Mouse (Mus musculus): ENCODE measurements around the gene Zbed6. TPM values are rescaled to one million over a fixed set of nuclear protein-coding genes. Genes with fewer than 3 reads are reported as not detected.

Gene Zbed6
- total and polyA plus RNA-seq, 2 experiments from 2014 or later, result 0.15 to 6.0 TPM

DNA sequence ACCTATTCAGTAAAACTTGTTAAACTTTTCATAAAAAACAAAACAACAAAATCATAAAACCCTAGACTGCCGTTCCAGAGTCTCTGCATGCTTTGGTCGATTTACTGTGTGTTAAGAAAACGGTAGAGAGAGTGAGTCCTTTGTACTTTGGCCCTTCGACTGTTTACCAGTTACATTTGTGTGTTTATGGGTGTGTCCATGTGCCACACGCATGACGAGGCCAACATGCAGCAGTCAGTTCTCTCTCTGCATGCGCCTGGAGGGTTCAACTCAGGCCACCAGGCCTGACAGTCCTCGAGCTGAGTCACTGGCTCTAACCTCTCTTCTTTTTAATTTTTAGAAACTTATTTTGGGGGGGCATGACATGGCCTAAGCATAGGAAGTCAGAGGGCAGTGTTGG is 42.4 kb downstream of the Zbed6 start:
- ATAC-seq, result no peak
- no peak overlapping the region for H3K4me3 ChIP-seq (ENCODE audit: low read length)

DNA sequence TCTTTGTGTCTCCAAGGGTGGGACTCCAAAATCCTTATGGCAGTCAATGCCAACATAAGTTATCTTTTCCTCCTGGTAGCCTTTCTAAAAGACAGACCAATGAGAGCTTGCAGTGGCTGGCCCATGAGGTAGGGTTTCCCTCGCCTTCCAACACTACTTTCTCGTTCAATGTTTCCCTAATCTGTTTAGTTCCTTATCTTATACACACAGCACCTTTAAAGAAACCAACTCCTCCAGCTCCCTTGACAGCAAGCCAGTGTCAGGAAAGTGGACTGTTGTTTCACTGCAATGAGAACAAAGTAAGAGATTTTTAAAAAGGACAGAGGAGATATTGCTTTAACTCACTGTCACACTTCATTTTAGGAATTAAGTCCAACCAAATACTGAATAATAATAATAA is 42.8 kb downstream of the Zbed6 start:
- WGBS, result 70% methylated on average over 2 of the region's 2 CpGs
- no peak overlapping the region for H3K4me3 ChIP-seq (ENCODE audit: low read length)
- DNase-seq (ENCODE audit: low spot score), result no peak
- no peaks in the 10 kb centered on the region for H3K27me3 ChIP-seq (ENCODE audit: insufficient read depth, low read length)
- H3K27ac ChIP-seq, result no peak overlapping the region
- no peak for ATAC-seq
- H3K9ac ChIP-seq (replicated peaks; ENCODE audit: low read length), result no peak overlapping the region
- no peaks in the 10 kb centered on the region for H3K4me1 ChIP-seq (ENCODE audit: insufficient read depth, low read length)
- H3K36me3 ChIP-seq (ENCODE audit: insufficient read depth, low read length), result peaks cover 15% of the 10 kb centered on the region
- H3K9me3 ChIP-seq (ENCODE audit: low read length), result no peaks in the 10 kb centered on the region
- H3K4me2 ChIP-seq (ENCODE audit: low read depth, low read length), result no peak overlapping the region
- TF ChIP-seq CTCF (IDR thresholded peaks at IDR 0.05; ENCODE audit: low read depth), result no peak

More for the DNA sequence above, 42.4 kb downstream of the Zbed6 start:
- DNase-seq (ENCODE audit: low spot score), result no peak
- Histone ChIP-seq H3K27ac (no peak overlapping the region), H3K4me1 (ENCODE audit: insufficient read depth, low read length) (no peaks in the 10 kb centered on the region), H3K36me3 (ENCODE audit: insufficient read depth, low read length) (peaks cover 19% of the 10 kb centered on the region), H3K9ac (replicated peaks; ENCODE audit: low read length) (no peak overlapping the region), H3K4me2 (ENCODE audit: low read depth, low read length) (no peak overlapping the region), H3K9me3 (ENCODE audit: low read length) (no peaks in the 10 kb centered on the region), H3K27me3 (ENCODE audit: insufficient read depth, low read length) (no peaks in the 10 kb centered on the region)
- 85% methylated on average over 8 of the region's 8 CpGs for WGBS
- TF ChIP-seq CTCF (IDR thresholded peaks at IDR 0.05; ENCODE audit: low read depth), result no peak

DNA sequence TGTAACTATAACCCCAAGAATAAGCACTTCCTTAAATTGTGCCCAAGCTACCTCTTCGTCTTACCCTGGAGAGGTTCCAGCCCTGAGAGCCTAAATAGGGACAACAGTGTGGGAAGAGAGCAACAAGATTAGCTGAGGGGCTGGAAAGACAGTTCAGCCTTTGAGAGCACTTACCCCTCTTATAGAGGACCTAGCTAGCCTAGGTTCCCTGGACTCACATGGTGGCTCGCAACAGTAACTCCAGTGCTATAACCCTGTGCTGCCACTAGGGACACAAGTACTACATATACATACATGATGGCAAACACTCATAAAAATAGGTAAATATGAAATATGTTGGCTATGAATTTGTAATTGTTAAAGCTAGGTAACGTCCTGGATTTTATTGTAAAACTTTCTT is 46.9 kb downstream of the Zbed6 start:
- Histone ChIP-seq H3K4me1 (ENCODE audit: insufficient read depth, low read length) (no peaks in the 10 kb centered on the region), H3K36me3 (ENCODE audit: insufficient read depth, low read length) (no peaks in the 10 kb centered on the region; the same call in 1 of the 2 replicates), H3K4me3 (ENCODE audit: low read length) (no peak overlapping the region), H3K9me3 (ENCODE audit: low read length) (no peaks in the 10 kb centered on the region), H3K4me2 (ENCODE audit: low read depth, low read length) (no peak overlapping the region), H3K9ac (replicated peaks; ENCODE audit: low read length) (no peak overlapping the region), H3K27me3 (ENCODE audit: insufficient read depth, low read length) (no peaks in the 10 kb centered on the region), H3K27ac (no peak overlapping the region)
- no peak for DNase-seq (ENCODE audit: low spot score)
- ATAC-seq, result no peak
- peak; percentile 51 for TF ChIP-seq CTCF (IDR thresholded peaks at IDR 0.05; ENCODE audit: low read depth)
- WGBS, result 83% methylated on average over 3 of the region's 3 CpGs

DNA sequence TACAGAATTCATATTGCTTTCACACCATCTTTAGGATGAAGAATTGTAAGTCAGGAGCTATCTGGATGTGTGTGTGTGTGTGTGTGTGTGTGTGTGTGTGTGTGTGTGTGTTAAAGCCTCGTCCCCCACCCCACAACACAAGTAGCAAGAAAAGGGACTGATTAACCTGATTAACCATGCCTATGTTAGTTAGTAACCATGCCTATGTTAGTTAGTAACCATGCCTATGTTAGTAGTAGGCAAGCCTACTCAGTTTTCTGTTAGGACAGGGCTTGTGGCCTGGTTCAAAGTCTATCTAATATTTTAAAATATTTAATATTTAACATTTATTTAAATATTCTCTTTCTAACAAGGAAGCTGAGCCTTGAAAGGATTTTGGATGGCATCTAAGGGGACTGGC is 49.2 kb downstream of the Zbed6 start:
- no peak for DNase-seq (ENCODE audit: low spot score)
- no peaks in the 10 kb centered on the region for H3K4me1 ChIP-seq (ENCODE audit: insufficient read depth, low read length)

DNA sequence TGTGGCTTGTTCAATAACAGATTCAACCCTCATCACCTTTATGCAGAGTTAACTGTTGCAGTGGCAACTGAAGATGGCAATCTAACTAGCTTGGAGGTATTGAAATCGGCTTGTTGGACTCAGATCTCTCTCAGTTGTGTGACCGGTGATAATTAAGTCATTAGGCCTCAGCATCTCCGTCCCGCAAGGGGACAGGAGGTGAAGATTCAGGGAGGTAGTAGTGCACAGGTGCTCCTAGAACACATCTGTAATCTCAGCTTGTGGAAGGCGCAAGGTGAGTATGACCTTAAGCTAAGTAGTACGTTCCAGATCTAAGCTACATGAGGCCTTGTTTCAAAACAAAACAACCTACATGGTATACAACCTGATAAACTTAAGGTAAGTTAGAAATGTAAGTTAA is 50.1 kb downstream of the Zbed6 start:
- H3K36me3 ChIP-seq (ENCODE audit: insufficient read depth, low read length), result peaks cover 16% of the 10 kb centered on the region; the same call in 1 of the 2 replicates
- peak overlapping the region; percentile 95; the same call in 1 of the 2 replicates for H3K4me3 ChIP-seq (ENCODE audit: low read length)
- H3K9ac ChIP-seq (replicated peaks; ENCODE audit: low read length), result no peak overlapping the region
- no peaks in the 10 kb centered on the region for H3K27me3 ChIP-seq (ENCODE audit: insufficient read depth, low read length)
- 57% methylated on average over 6 of the region's 6 CpGs for WGBS
- no peak for TF ChIP-seq CTCF (IDR thresholded peaks at IDR 0.05; ENCODE audit: low read depth)
- H3K4me2 ChIP-seq (ENCODE audit: low read depth, low read length), result no peak overlapping the region
- H3K27ac ChIP-seq, result no peak overlapping the region
- H3K4me1 ChIP-seq (ENCODE audit: insufficient read depth, low read length), result no peaks in the 10 kb centered on the region
- H3K9me3 ChIP-seq (ENCODE audit: low read length), result no peaks in the 10 kb centered on the region
- ATAC-seq, result 0 out of 2 replicates have a peak, but pooled peaks have one; percentile 18
- DNase-seq (ENCODE audit: low spot score), result no peak

More for the DNA sequence above, 49.2 kb downstream of the Zbed6 start:
- H3K4me2 ChIP-seq (ENCODE audit: low read depth, low read length), result no peak overlapping the region
- ATAC-seq, result no peak
- no peak overlapping the region for H3K4me3 ChIP-seq (ENCODE audit: low read length)
- no peak overlapping the region for H3K27ac ChIP-seq
- H3K36me3 ChIP-seq (ENCODE audit: insufficient read depth, low read length), result peaks cover 11% of the 10 kb centered on the region; the same call in 1 of the 2 replicates
- WGBS, result 83% methylated on average over 1 of the region's 1 CpGs
- no peaks in the 10 kb centered on the region for H3K9me3 ChIP-seq (ENCODE audit: low read length)
- no peak overlapping the region for H3K9ac ChIP-seq (replicated peaks; ENCODE audit: low read length)
- no peaks in the 10 kb centered on the region for H3K27me3 ChIP-seq (ENCODE audit: insufficient read depth, low read length)
- no peak for TF ChIP-seq CTCF (IDR thresholded peaks at IDR 0.05; ENCODE audit: low read depth)

DNA sequence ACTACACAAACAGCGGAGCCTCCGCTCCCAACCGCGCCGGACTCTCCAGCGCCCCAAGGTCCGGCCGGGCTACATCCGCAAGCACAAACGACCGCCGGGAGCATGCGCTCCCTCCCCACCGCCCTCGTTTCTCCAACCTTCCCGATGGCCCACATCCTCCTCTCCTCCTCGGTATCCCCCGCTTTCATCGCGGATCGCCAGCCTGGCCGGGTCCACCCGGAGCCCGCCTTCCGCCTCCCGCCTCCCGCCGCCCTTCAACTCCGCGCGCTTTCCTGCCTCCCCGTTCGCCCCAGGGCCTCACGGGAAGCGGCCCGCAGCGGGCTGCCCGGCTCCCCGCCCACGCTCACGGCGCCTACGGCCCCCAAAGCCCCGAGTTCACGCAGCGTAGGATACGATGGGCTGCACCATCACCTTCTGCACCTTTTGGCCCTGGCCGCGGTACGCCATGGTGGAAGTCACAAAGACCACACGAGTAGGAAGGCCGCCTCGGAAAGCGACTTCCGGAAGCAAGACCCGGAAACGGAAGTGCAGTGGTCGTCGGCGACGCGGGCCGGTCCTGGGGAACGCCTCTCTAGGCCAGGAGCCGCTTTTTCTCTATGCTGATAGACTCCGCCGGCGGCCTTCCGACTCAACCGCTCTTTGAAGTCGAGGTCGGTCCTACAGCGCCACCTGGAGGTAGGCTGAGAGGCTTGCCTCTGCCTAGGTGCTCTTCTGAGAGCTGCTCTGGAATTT is 50.7 kb downstream of the Zbed6 start, which contains the start of gene Snrpe:
Snrpe (minus strand) TSS at position 521 of the 732 bp plus-strand sequence.
- Histone ChIP-seq H3K4me3 (ENCODE audit: low read length) (peak within 1 kb of the TSS; percentile 95), H3K9me3 (ENCODE audit: low read length) (no peaks in the 10 kb centered on the region), H3K9ac (replicated peaks; ENCODE audit: low read length) (peak within 1 kb of the TSS; percentile 88), H3K36me3 (ENCODE audit: insufficient read depth, low read length) (peaks cover 22% of the 10 kb centered on the region; the same call in 1 of the 2 replicates), H3K4me2 (ENCODE audit: low read depth, low read length) (peak within 1 kb of the TSS; percentile 77), H3K27me3 (ENCODE audit: insufficient read depth, low read length) (no peaks in the 10 kb centered on the region), H3K4me1 (ENCODE audit: insufficient read depth, low read length) (no peaks in the 10 kb centered on the region), H3K27ac (peak within 1 kb of the TSS; percentile 94)
- peak; percentile 97 for ATAC-seq
- DNase-seq (ENCODE audit: low spot score), result peak; percentile 100
- WGBS, result under 1% methylated on average over 73 of the region's 73 CpGs
- TF ChIP-seq CTCF (IDR thresholded peaks at IDR 0.05; ENCODE audit: low read depth), result peak; percentile 98

Other genes starting within 250 kb of the Zbed6 start
- gene Sox13, start 236.5 kb downstream of the Zbed6 start, total RNA-seq (2014; rRNA removed), result 13.1 and 16.8 TPM in 2 replicates
- gene Sox13, start 236.5 kb downstream of the Zbed6 start, polyA plus RNA-seq (2015; fragmentation: Nextera tagmentation; extraction: Ambion mirVana), result 2.9 and 3.3 TPM in 2 replicates
- gene Snrpe, start 50.6 kb downstream of the Zbed6 start, total RNA-seq (2014; rRNA removed), result 106 and 109 TPM in 2 replicates
- gene Snrpe, start 50.6 kb downstream of the Zbed6 start, polyA plus RNA-seq (2015; fragmentation: Nextera tagmentation; extraction: Ambion mirVana), result 415 and 427 TPM in 2 replicates
- gene Gm38394, start 433 bp upstream of the Zbed6 start, total RNA-seq (2014; rRNA removed), result 5.1 and 5.3 TPM in 2 replicates
- gene Gm38394, start 433 bp upstream of the Zbed6 start, polyA plus RNA-seq (2015; fragmentation: Nextera tagmentation; extraction: Ambion mirVana), result 1.2 and 1.7 TPM in 2 replicates
- 0.10 TPM in 1 of 2 replicates, not detected in the other for gene Lax1, start 29.2 kb upstream of the Zbed6 start, total RNA-seq (2014; rRNA removed)
- gene Lax1, start 29.2 kb upstream of the Zbed6 start, polyA plus RNA-seq (2015; fragmentation: Nextera tagmentation; extraction: Ambion mirVana), result 0.08 and 0.13 TPM in 2 replicates
- gene Atp2b4, start 140.2 kb upstream of the Zbed6 start, total RNA-seq (2014; rRNA removed), result 56.6 and 57.3 TPM in 2 replicates
- 13.2 and 13.4 TPM in 2 replicates for gene Atp2b4, start 140.2 kb upstream of the Zbed6 start, polyA plus RNA-seq (2015; fragmentation: Nextera tagmentation; extraction: Ambion mirVana)
- 8.5 and 10.4 TPM in 2 replicates for gene Optc, start 247.1 kb upstream of the Zbed6 start, total RNA-seq (2014; rRNA removed)
- gene Optc, start 247.1 kb upstream of the Zbed6 start, polyA plus RNA-seq (2015; fragmentation: Nextera tagmentation; extraction: Ambion mirVana), result 3.7 and 4.6 TPM in 2 replicates

Data from hindbrain, postnatal 0 days (tissue).